Mouse (Mus musculus) mature B cell (primary cell): ENCODE measurements around the gene Defb9.
"Not testable (repeated sequence)": the region's sequence is repeated elsewhere in the genome, so short reads cannot be mapped to it uniquely, and the experiment has no call there.

Source experiments
- in situ Hi-C: fragments of 300-500 bp; cut with MboI; formaldehyde crosslinking; loops from 2 replicates; pipeline ENCODE4 v1.14.3; 2019

Gene Defb9

DNA sequence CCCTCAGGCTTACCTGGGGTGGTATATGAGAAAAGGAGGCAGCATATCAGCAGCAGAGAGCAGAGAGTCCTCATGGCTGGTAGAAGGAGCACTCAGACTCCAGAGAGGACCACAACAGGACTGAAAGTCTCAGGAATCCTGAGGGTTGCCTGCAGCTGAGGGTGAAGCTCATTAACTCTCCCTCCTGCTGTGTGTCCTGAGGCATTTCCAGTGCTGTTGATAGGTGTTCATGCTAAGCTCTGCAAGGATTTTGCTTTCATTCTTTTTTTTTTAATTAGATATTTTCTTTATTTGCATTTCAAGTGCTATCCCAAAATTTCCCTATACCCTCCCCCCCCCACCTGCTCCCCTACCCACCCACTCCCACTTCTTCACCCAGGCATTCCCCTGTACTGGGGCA, at the start of gene Defb9:
Gene Defb9 (minus strand): TSS at position 101 of the 400 bp plus-strand sequence.
- in situ Hi-C loops = not testable (repeated sequence)

GRCm38 (mm10) chr8:21932610-21933009, 47.4 kb upstream of the Defb9 start, which contains the start of gene Defb15:
Gene Defb15, minus strand, starts transcription at chr8:21932710.
- in situ Hi-C loops = no loop called here

DNA sequence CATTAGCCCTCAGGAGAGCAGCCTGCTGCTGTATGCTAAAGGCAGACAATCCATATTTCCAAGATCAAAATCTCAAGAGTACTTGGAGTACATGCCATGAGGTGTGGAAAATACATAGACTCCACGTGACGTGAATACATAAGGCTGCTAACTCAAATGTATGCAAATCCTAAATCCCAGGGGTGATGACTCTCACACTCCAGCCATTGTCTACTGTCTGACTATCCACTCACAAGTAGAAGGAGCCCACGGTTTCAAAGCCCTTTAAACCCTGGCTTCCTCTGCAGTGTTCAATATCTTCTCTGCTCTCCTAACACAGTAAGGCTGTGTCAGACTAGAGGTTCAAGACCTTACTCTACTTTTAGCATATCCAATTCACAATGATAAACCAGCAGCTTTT, 45.5 kb upstream of the Defb9 start:
- in situ Hi-C loops = not testable (repeated sequence)

GRCm38 (mm10) chr8:21915625-21916024, 30.4 kb upstream of the Defb9 start:
- in situ Hi-C loops = no loop called here

DNA sequence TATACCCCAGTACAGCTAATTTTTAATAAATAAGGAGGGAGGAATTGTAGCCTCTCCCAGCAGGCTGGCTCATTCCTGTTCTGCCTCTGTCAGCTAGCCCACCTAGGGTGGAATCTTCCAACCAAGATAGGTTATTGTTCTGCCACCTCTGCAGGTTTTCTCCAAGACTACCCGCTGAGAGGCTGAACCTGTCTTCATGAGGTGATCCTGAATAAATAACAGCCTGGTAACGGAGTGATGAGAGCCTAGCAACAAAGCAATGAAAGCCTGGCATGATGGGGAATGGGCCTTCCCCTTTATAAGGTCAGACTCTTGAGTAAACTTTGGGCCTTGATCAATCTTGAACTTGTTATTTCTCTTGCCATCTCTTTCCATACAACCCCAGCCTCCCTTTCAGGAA, 27.3 kb upstream of the Defb9 start:
- in situ Hi-C loops = no loop called here

DNA sequence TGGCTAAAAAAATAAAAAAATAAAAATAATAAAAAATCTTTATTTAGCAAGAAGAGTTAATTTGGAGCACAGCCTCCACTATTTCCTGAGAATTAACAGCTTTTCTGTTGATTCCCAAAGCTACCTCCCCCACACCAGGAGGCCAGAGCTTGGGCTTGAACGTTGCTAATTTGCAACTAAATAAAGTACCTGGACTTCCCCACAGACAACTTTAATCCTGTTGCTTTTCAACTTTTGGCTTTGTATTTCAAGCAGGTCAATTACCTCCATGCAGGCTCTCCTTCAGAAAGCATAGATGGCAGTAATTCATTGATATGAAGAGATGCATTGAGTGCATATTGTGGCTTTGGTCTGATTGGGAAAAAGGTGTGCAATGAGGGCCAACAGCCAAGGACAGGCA, 26.7 kb upstream of the Defb9 start:
- in situ Hi-C loops = no loop called here

DNA sequence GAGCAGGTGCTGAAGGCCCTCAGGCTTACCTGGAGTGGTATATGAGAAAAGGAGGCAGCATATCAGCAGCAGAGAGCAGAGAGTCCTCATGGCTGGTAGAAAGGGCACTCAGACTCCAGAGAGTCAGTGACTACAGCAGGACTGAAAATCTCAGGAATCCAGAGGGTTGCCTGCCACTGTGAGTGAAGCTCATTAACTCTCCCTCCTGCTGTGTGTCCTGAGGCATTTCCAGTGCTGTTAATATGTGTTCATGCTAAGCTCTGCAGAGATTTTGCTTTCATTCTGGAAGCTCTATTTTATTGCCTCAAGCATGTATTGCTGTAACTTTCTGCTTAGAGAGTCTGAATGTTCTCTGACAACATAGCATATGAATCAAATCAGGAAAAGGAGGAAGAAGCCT, 21.1 kb upstream of the Defb9 start, which contains the start of gene Defb11:
Gene Defb11 (minus strand): TSS at position 123 of the 400 bp plus-strand sequence.
- in situ Hi-C loops = not testable (repeated sequence)

DNA sequence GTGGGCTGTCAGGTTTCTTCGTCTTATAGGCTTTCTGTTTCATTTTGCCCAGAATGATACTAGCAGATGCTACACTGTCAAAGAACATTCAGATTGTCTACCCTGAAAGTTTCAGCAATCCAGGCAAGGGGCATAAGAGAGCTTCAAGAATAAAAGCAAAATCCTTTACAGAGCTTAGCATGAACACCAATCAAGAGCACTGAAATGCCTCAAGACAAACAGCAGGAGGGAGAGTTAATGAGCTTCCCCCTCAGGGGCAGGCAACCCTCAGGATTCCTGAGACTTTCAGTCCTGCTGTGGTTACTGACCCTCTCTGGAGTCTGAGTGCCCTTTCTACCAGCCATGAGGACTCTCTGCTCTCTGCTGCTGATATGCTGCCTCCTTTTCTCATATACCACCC, 26.6 kb downstream of the Defb9 start, which contains the start of gene Defb10:
Gene Defb10 (plus strand): TSS at position 316 of the 400 bp plus-strand sequence.
- in situ Hi-C loops = not testable (repeated sequence)
